Mouse (Mus musculus): ENCODE results near the gene Polr3h. TPM values are rescaled to one million over a fixed set of nuclear protein-coding genes. Genes with fewer than 3 reads are reported as not detected.

Gene Polr3h
- total RNA-seq, 1 experiment: 83.7 TPM

- Histone ChIP-seq H3K9ac (ENCODE audit: insufficient read depth, low read depth, low read length, poor library complexity, severe bottlenecking) (no peak overlapping the region), H3K4me1 (ENCODE audit: control insufficient read depth in 2 of 2, insufficient read depth in 2 of 2, low read length in 2 of 2, poor library complexity in 1 of 2) (peaks cover 0 to 10% of the 10 kb centered on the region in 2 experiments; a peak in 1 of 4 replicates), H3K4me3 (ENCODE audit: insufficient read depth in 1 of 2, low read depth in 1 of 2, low read length in 2 of 2, poor library complexity in 1 of 2, severe bottlenecking in 1 of 2) (no peak overlapping the region), H3K27ac (ENCODE audit: insufficient read depth, low read depth, low read length, poor library complexity, severe bottlenecking) (no peak overlapping the region), H3K9me3 (ENCODE audit: control insufficient read depth, insufficient read depth, low read depth, low read length) (no peaks in the 10 kb centered on the region), H3K36me3 (ENCODE audit: control insufficient read depth, insufficient read depth, low read length, poor library complexity, severe bottlenecking) (no peaks in the 10 kb centered on the region)
- in situ Hi-C loops (cut with MboI; ENCODE audit: low sequenced_read_pairs in 2 of 2, unreplicated experiment in 2 of 2): no loop called here
- no peak for DNase-seq (ENCODE audit: low read depth, low spot score)
- TF ChIP-seq ZC3H11A (IDR thresholded peaks at IDR 0.05; ENCODE audit: borderline replicate concordance, low read depth, low read length): no peak
- no peak for TF ChIP-seq CHD2 (IDR thresholded peaks at IDR 0.05; ENCODE audit: low read depth, low read length)
- TF ChIP-seq ZNF384 (IDR thresholded peaks at IDR 0.05; ENCODE audit: low read depth, low read length): no peak
- no peak for TF ChIP-seq HCFC1 (IDR thresholded peaks at IDR 0.05; ENCODE audit: borderline replicate concordance, insufficient read depth, low read length)
- no peak for TF ChIP-seq MAFK (IDR thresholded peaks at IDR 0.05; ENCODE audit: insufficient read depth, low read depth, low read length)
Measured at GRCm38 (mm10) chr15:81940219-81940618, 14.2 kb upstream of the Polr3h start.

GRCm38 (mm10) chr15:81939774-81940173 is 13.7 kb upstream of the Polr3h start:
- DNase-seq (ENCODE audit: low read depth, low spot score): no peak
- Histone ChIP-seq H3K9me3 (ENCODE audit: control insufficient read depth, insufficient read depth, low read depth, low read length) (no peaks in the 10 kb centered on the region), H3K4me3 (ENCODE audit: insufficient read depth in 1 of 2, low read depth in 1 of 2, low read length in 2 of 2, poor library complexity in 1 of 2, severe bottlenecking in 1 of 2) (no peak overlapping the region), H3K36me3 (ENCODE audit: control insufficient read depth, insufficient read depth, low read length, poor library complexity, severe bottlenecking) (no peaks in the 10 kb centered on the region), H3K27ac (ENCODE audit: insufficient read depth, low read depth, low read length, poor library complexity, severe bottlenecking) (no peak overlapping the region), H3K4me1 (ENCODE audit: control insufficient read depth in 2 of 2, insufficient read depth in 2 of 2, low read length in 2 of 2, poor library complexity in 1 of 2) (peaks cover 0 to 10% of the 10 kb centered on the region in 2 experiments; a peak in 1 of 4 replicates), H3K9ac (ENCODE audit: insufficient read depth, low read depth, low read length, poor library complexity, severe bottlenecking) (no peak overlapping the region)
- no peak for TF ChIP-seq CHD2 (IDR thresholded peaks at IDR 0.05; ENCODE audit: low read depth, low read length)
- TF ChIP-seq ZC3H11A (IDR thresholded peaks at IDR 0.05; ENCODE audit: borderline replicate concordance, low read depth, low read length): no peak
- no peak for TF ChIP-seq ZNF384 (IDR thresholded peaks at IDR 0.05; ENCODE audit: low read depth, low read length)
- no peak for TF ChIP-seq HCFC1 (IDR thresholded peaks at IDR 0.05; ENCODE audit: borderline replicate concordance, insufficient read depth, low read length)
- no peak for TF ChIP-seq MAFK (IDR thresholded peaks at IDR 0.05; ENCODE audit: insufficient read depth, low read depth, low read length)
- in situ Hi-C loops (cut with MboI; ENCODE audit: low sequenced_read_pairs in 2 of 2, unreplicated experiment in 2 of 2): no loop called here

- no peak for TF ChIP-seq MAFK (IDR thresholded peaks at IDR 0.05; ENCODE audit: insufficient read depth, low read depth, low read length)
- TF ChIP-seq CHD2 (IDR thresholded peaks at IDR 0.05; ENCODE audit: low read depth, low read length): no peak
- no peak overlapping the region for H3K4me3 ChIP-seq (ENCODE audit: insufficient read depth in 1 of 2, low read depth in 1 of 2, low read length in 2 of 2, poor library complexity in 1 of 2, severe bottlenecking in 1 of 2)
- in situ Hi-C loops (cut with MboI; ENCODE audit: low sequenced_read_pairs in 2 of 2, unreplicated experiment in 2 of 2): no loop called here
- no peaks in the 10 kb centered on the region for H3K36me3 ChIP-seq (ENCODE audit: control insufficient read depth, insufficient read depth, low read length, poor library complexity, severe bottlenecking)
- H3K4me1 ChIP-seq (ENCODE audit: control insufficient read depth in 2 of 2, insufficient read depth in 2 of 2, low read length in 2 of 2, poor library complexity in 1 of 2): peaks cover 0 to 10% of the 10 kb centered on the region in 2 experiments; a peak in 1 of 4 replicates
- H3K9ac ChIP-seq (ENCODE audit: insufficient read depth, low read depth, low read length, poor library complexity, severe bottlenecking): no peak overlapping the region
- H3K9me3 ChIP-seq (ENCODE audit: control insufficient read depth, insufficient read depth, low read depth, low read length): no peaks in the 10 kb centered on the region
- H3K27ac ChIP-seq (ENCODE audit: insufficient read depth, low read depth, low read length, poor library complexity, severe bottlenecking): no peak overlapping the region
- no peak for DNase-seq (ENCODE audit: low read depth, low spot score)
Measured at GRCm38 (mm10) chr15:81939157-81939715, 13.2 kb upstream of the Polr3h start.

GRCm38 (mm10) chr15:81938246-81938645 is 12.2 kb upstream of the Polr3h start:
- no peak overlapping the region for H3K27ac ChIP-seq (ENCODE audit: insufficient read depth, low read depth, low read length, poor library complexity, severe bottlenecking)
- H3K4me3 ChIP-seq (ENCODE audit: insufficient read depth in 1 of 2, low read depth in 1 of 2, low read length in 2 of 2, poor library complexity in 1 of 2, severe bottlenecking in 1 of 2): no peak overlapping the region
- no peak for DNase-seq (ENCODE audit: low read depth, low spot score)

More at GRCm38 (mm10) chr15:81938246-81938645, 12.2 kb upstream of the Polr3h start:
- in situ Hi-C loops (cut with MboI; ENCODE audit: low sequenced_read_pairs in 2 of 2, unreplicated experiment in 2 of 2): no loop called here
- peaks cover 0 to 10% of the 10 kb centered on the region in 2 experiments; a peak in 1 of 4 replicates for H3K4me1 ChIP-seq (ENCODE audit: control insufficient read depth in 2 of 2, insufficient read depth in 2 of 2, low read length in 2 of 2, poor library complexity in 1 of 2)
- H3K9ac ChIP-seq (ENCODE audit: insufficient read depth, low read depth, low read length, poor library complexity, severe bottlenecking): no peak overlapping the region
- H3K9me3 ChIP-seq (ENCODE audit: control insufficient read depth, insufficient read depth, low read depth, low read length): no peaks in the 10 kb centered on the region
- no peaks in the 10 kb centered on the region for H3K36me3 ChIP-seq (ENCODE audit: control insufficient read depth, insufficient read depth, low read length, poor library complexity, severe bottlenecking)
- TF ChIP-seq ZC3H11A (IDR thresholded peaks at IDR 0.05; ENCODE audit: borderline replicate concordance, low read depth, low read length) (peak; percentile 55; the same call in 1 of the 2 replicates), MAFK (IDR thresholded peaks at IDR 0.05; ENCODE audit: insufficient read depth, low read depth, low read length) (no peak)

All from ES-E14 (cell line).